Mouse (Mus musculus) stomach, embryonic 16.5 days (tissue): ENCODE results near the gene Fam189a1. TPM values are rescaled to one million over a fixed set of nuclear protein-coding genes. Genes with fewer than 3 reads are reported as not detected.

Experiments
- ATAC-seq: fragments of 200-750 bp; cut with Nextera tagmentation; 2 replicates; pipeline ENCODE4 v1.8.0; 2017; ENCODE audit warnings: moderate number of reproducible peaks, moderate TSS enrichment; ENCODE audit not compliant: insufficient read depth, low FRiP score
- H3K27ac ChIP-seq: fragments of 300-500 bp; sonication (generic); 2 replicates; pipeline ENCODE4 v1.5.1; 2014; ENCODE audit warnings: low read length
- H3K27me3 ChIP-seq: fragments of 300-500 bp; sonication (generic); 2 replicates; pipeline ENCODE4 v1.6.1; 2014; ENCODE audit warnings: low read length, control low read depth, mixed read lengths; ENCODE audit not compliant: control insufficient read depth, insufficient read depth
- H3K36me3 ChIP-seq: fragments of 300-500 bp; sonication (generic); 2 replicates; pipeline ENCODE4 v1.6.1; 2014; ENCODE audit warnings: low read length; ENCODE audit not compliant: control insufficient read depth, insufficient read depth
- H3K4me1 ChIP-seq: fragments of 300-500 bp; sonication (generic); 2 replicates; pipeline ENCODE4 v1.6.1; 2014; ENCODE audit warnings: low read length, control low read depth, mixed read lengths; ENCODE audit not compliant: control insufficient read depth, insufficient read depth
- H3K4me2 ChIP-seq: fragments of 300-500 bp; sonication (generic); 2 replicates; pipeline ENCODE4 v1.6.1; 2014; ENCODE audit warnings: low read depth, low read length, mixed read lengths
- H3K4me3 ChIP-seq: fragments of 300-500 bp; sonication (generic); replicated peaks from 2 replicates; pipeline ENCODE4 v1.5.1; 2014; ENCODE audit warnings: mild to moderate bottlenecking, low read length
- H3K9ac ChIP-seq: fragments of 300-500 bp; sonication (generic); 2 replicates; pipeline ENCODE4 v1.6.1; 2014; ENCODE audit warnings: low read length
- H3K9me3 ChIP-seq: fragments of 300-500 bp; sonication (generic); replicated peaks from 2 replicates; pipeline ENCODE4 v1.6.1; 2016; ENCODE audit warnings: low read length, control low read depth; ENCODE audit not compliant: control insufficient read depth
- WGBS: fragments of 180-500 bp; shearing (Covaris S2); extraction: QIAGEN DNeasy Blood & Tissue Kit; methylation state at CpG from one replicate; pipeline ENCODE4 v1.1.7; 2014; 5-methylcytosine and 5-hydroxymethylcytosine counted together
- polyA plus RNA-seq: library from polyadenylated mRNA; unstranded; fragments of >200 nt; fragmentation: Nextera tagmentation; extraction: Ambion mirVana; gene quantifications from 2 replicates; pipeline ENCODE4 v1.2.1, GENCODE M21; 2015

The Fam189a1 gene
- polyA plus RNA-seq, 1 experiment from 2014 or later, result 0.37 TPM

- no peaks in the 10 kb centered on the region for H3K9me3 ChIP-seq
- no peaks in the 10 kb centered on the region for H3K27me3 ChIP-seq
- ATAC-seq, result no peak
- H3K9ac ChIP-seq, result no peak overlapping the region
- no peaks in the 10 kb centered on the region for H3K4me1 ChIP-seq
- no peak overlapping the region for H3K4me3 ChIP-seq
- H3K27ac ChIP-seq, result no peak overlapping the region
- WGBS, result 87% methylated on average over 9 of the region's 9 CpGs
- no peak overlapping the region for H3K4me2 ChIP-seq
- no peaks in the 10 kb centered on the region for H3K36me3 ChIP-seq
Measured at GRCm38 (mm10) chr7:65111664-65112063, 44.7 kb downstream of the Fam189a1 start.

GRCm38 (mm10) chr7:65105566-65105965, 50.8 kb downstream of the Fam189a1 start:
- no peak for ATAC-seq
- H3K9ac ChIP-seq, result no peak overlapping the region
- no peaks in the 10 kb centered on the region for H3K36me3 ChIP-seq
- 83% methylated on average over 3 of the region's 3 CpGs for WGBS
- no peak overlapping the region for H3K4me3 ChIP-seq
- no peak overlapping the region for H3K4me2 ChIP-seq
- no peaks in the 10 kb centered on the region for H3K27me3 ChIP-seq
- H3K9me3 ChIP-seq, result no peaks in the 10 kb centered on the region
- no peak overlapping the region for H3K27ac ChIP-seq
- no peaks in the 10 kb centered on the region for H3K4me1 ChIP-seq

- Histone ChIP-seq H3K27me3 (no peaks in the 10 kb centered on the region), H3K27ac (no peak overlapping the region), H3K9ac (no peak overlapping the region), H3K4me1 (no peaks in the 10 kb centered on the region), H3K4me3 (no peak overlapping the region), H3K9me3 (no peaks in the 10 kb centered on the region), H3K36me3 (no peaks in the 10 kb centered on the region), H3K4me2 (no peak overlapping the region)
- no peak for ATAC-seq
- 88% methylated on average over 4 of the region's 4 CpGs for WGBS
Measured at GRCm38 (mm10) chr7:65105097-65105467, 51.3 kb downstream of the Fam189a1 start.

- H3K9ac ChIP-seq, result no peak overlapping the region
- ATAC-seq, result no peak
- H3K36me3 ChIP-seq, result no peaks in the 10 kb centered on the region
- no peak overlapping the region for H3K27ac ChIP-seq
- no peaks in the 10 kb centered on the region for H3K4me1 ChIP-seq
- no peaks in the 10 kb centered on the region for H3K27me3 ChIP-seq
- H3K4me2 ChIP-seq, result no peak overlapping the region
- no peak overlapping the region for H3K4me3 ChIP-seq
- WGBS, result 81% methylated on average over 17 of the region's 17 CpGs
- no peaks in the 10 kb centered on the region for H3K9me3 ChIP-seq
Measured at GRCm38 (mm10) chr7:65104207-65105096, 51.9 kb downstream of the Fam189a1 start.

GRCm38 (mm10) chr7:65101661-65102060, 54.7 kb downstream of the Fam189a1 start:
- WGBS, result 89% methylated on average over 2 of the region's 2 CpGs
- Histone ChIP-seq H3K4me3 (no peak overlapping the region), H3K9ac (no peak overlapping the region), H3K4me1 (no peaks in the 10 kb centered on the region), H3K9me3 (no peaks in the 10 kb centered on the region), H3K27me3 (no peaks in the 10 kb centered on the region), H3K27ac (no peak overlapping the region), H3K36me3 (no peaks in the 10 kb centered on the region), H3K4me2 (no peak overlapping the region)
- no peak for ATAC-seq

- Histone ChIP-seq H3K36me3 (no peaks in the 10 kb centered on the region), H3K27me3 (no peaks in the 10 kb centered on the region), H3K9me3 (no peaks in the 10 kb centered on the region), H3K4me2 (no peak overlapping the region), H3K4me1 (no peaks in the 10 kb centered on the region), H3K4me3 (no peak overlapping the region), H3K27ac (no peak overlapping the region), H3K9ac (no peak overlapping the region)
- ATAC-seq, result no peak
- 84% methylated on average over 14 of the region's 14 CpGs for WGBS
Measured at GRCm38 (mm10) chr7:65097708-65098107, 58.7 kb downstream of the Fam189a1 start.

- 47% methylated on average over 5 of the region's 5 CpGs for WGBS
- H3K27ac ChIP-seq, result no peak overlapping the region
- H3K4me3 ChIP-seq, result no peak overlapping the region
- H3K36me3 ChIP-seq, result no peaks in the 10 kb centered on the region
- no peaks in the 10 kb centered on the region for H3K9me3 ChIP-seq
- no peak for ATAC-seq
- no peaks in the 10 kb centered on the region for H3K27me3 ChIP-seq
- no peak overlapping the region for H3K4me2 ChIP-seq
- H3K4me1 ChIP-seq, result no peaks in the 10 kb centered on the region
- H3K9ac ChIP-seq, result no peak overlapping the region
Measured at GRCm38 (mm10) chr7:65095631-65096107, 60.7 kb downstream of the Fam189a1 start.

- H3K36me3 ChIP-seq, result no peaks in the 10 kb centered on the region
- H3K9ac ChIP-seq, result no peak overlapping the region
- no peaks in the 10 kb centered on the region for H3K27me3 ChIP-seq
- no peak overlapping the region for H3K27ac ChIP-seq
- H3K9me3 ChIP-seq, result no peaks in the 10 kb centered on the region
- no peak overlapping the region for H3K4me2 ChIP-seq
- no peak for ATAC-seq
- H3K4me3 ChIP-seq, result no peak overlapping the region
- H3K4me1 ChIP-seq, result no peaks in the 10 kb centered on the region
- 72% methylated on average over 4 of the region's 4 CpGs for WGBS
Measured at GRCm38 (mm10) chr7:65093314-65093713, 63.1 kb downstream of the Fam189a1 start.

GRCm38 (mm10) chr7:65091486-65091885, 64.9 kb downstream of the Fam189a1 start:
- no peaks in the 10 kb centered on the region for H3K9me3 ChIP-seq
- no peak overlapping the region for H3K4me3 ChIP-seq
- H3K27me3 ChIP-seq, result no peaks in the 10 kb centered on the region
- H3K4me1 ChIP-seq, result no peaks in the 10 kb centered on the region
- ATAC-seq, result no peak
- no peak overlapping the region for H3K27ac ChIP-seq
- 79% methylated on average over 4 of the region's 4 CpGs for WGBS
- no peak overlapping the region for H3K4me2 ChIP-seq
- no peaks in the 10 kb centered on the region for H3K36me3 ChIP-seq
- no peak overlapping the region for H3K9ac ChIP-seq
